Mouse (Mus musculus): ENCODE data around the gene Olr1. TPM values are rescaled to one million over a fixed set of nuclear protein-coding genes. Genes with fewer than 3 reads are reported as not detected.

The Olr1 gene
- polyA plus RNA-seq, 1 experiment from 2014 or later: 0.71 TPM

DNA sequence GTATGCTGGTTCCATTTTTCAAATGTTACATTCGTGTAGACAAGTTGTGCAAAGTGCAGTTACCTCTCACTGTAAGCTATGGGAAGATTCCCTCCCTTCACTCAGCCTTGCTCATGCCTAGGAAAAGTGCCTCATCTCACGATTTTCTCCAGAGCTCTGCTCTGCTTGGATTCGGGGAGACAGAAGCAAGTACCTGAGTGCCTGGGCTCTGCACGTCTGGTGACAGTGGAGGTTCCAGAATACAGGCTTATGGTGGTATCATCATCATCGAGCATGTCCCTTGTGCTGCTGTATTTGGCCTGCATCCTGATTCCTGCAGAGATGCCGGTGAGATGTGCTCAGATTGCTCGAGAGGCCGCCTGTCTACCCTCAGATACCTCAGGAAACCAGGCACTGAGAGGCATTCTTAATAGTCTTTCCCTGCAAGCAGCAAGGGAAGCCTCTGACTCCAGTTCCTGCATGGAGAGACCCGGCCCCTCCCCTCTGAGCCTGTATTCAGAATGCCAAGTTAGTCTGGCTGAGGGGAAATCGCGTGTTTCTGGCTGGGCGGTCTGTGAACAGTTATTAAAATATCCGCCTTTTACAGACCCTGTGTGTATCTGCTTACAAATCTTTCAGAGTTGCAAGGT lies 55.4 kb downstream of the Olr1 start, which contains the start of gene Clec1a:
Gene Clec1a (minus strand): TSS at position 590 of the 629 bp plus-strand sequence.
- no peak within 1 kb of the TSS for H3K9ac ChIP-seq (ENCODE audit: low read depth, low read length)

GRCm38 (mm10) chr6:129449743-129450142 lies 57.2 kb downstream of the Olr1 start:
- ATAC-seq (replicated peaks; ENCODE audit: low FRiP score) (no peak), DNase-seq (ENCODE audit: low spot score) (no peak)
- no peaks in the 10 kb centered on the region for H3K9me3 ChIP-seq (ENCODE audit: control insufficient read depth, low read length)
- WGBS: 75% methylated on average over 6 of the region's 6 CpGs
- no peak overlapping the region for H3K4me2 ChIP-seq
- no peak overlapping the region for H3K4me3 ChIP-seq (ENCODE audit: low read depth, low read length)
- H3K36me3 ChIP-seq (ENCODE audit: control insufficient read depth, insufficient read depth, low read length): no peaks in the 10 kb centered on the region
- no peak overlapping the region for H3K9ac ChIP-seq (ENCODE audit: low read depth, low read length)
- no peaks in the 10 kb centered on the region for H3K27me3 ChIP-seq (replicated peaks; ENCODE audit: control insufficient read depth, insufficient read depth, low read length)
- H3K4me1 ChIP-seq (replicated peaks; ENCODE audit: control insufficient read depth, insufficient read depth, low read length): no peaks in the 10 kb centered on the region
- no peak overlapping the region for H3K27ac ChIP-seq (ENCODE audit: low read depth, low read length)

More for the DNA sequence above, 55.4 kb downstream of the Olr1 start, which contains the start of gene Clec1a:
- Histone ChIP-seq H3K4me1 (replicated peaks; ENCODE audit: control insufficient read depth, insufficient read depth, low read length) (no peaks in the 10 kb centered on the region), H3K9me3 (ENCODE audit: control insufficient read depth, low read length) (no peaks in the 10 kb centered on the region), H3K4me3 (ENCODE audit: low read depth, low read length) (no peak within 1 kb of the TSS), H3K4me2 (no peak within 1 kb of the TSS), H3K27me3 (replicated peaks; ENCODE audit: control insufficient read depth, insufficient read depth, low read length) (no peaks in the 10 kb centered on the region), H3K36me3 (ENCODE audit: control insufficient read depth, insufficient read depth, low read length) (no peaks in the 10 kb centered on the region), H3K27ac (ENCODE audit: low read depth, low read length) (no peak within 1 kb of the TSS)
- WGBS: 68% methylated on average over 13 of the region's 13 CpGs
- ATAC-seq (replicated peaks; ENCODE audit: low FRiP score) (no peak), DNase-seq (ENCODE audit: low spot score) (no peak)

- 86% methylated on average over 2 of the region's 2 CpGs for WGBS
- Histone ChIP-seq H3K9ac (ENCODE audit: low read depth, low read length) (no peak overlapping the region), H3K4me2 (no peak overlapping the region), H3K27me3 (replicated peaks; ENCODE audit: control insufficient read depth, insufficient read depth, low read length) (no peaks in the 10 kb centered on the region), H3K27ac (ENCODE audit: low read depth, low read length) (no peak overlapping the region), H3K4me1 (replicated peaks; ENCODE audit: control insufficient read depth, insufficient read depth, low read length) (no peaks in the 10 kb centered on the region), H3K36me3 (ENCODE audit: control insufficient read depth, insufficient read depth, low read length) (no peaks in the 10 kb centered on the region), H3K4me3 (ENCODE audit: low read depth, low read length) (no peak overlapping the region), H3K9me3 (ENCODE audit: control insufficient read depth, low read length) (no peaks in the 10 kb centered on the region)
- DNase-seq (ENCODE audit: low spot score) (no peak), ATAC-seq (replicated peaks; ENCODE audit: low FRiP score) (no peak)
Measured at GRCm38 (mm10) chr6:129438033-129438432, 68.9 kb downstream of the Olr1 start.

GRCm38 (mm10) chr6:129436025-129436424 lies 70.9 kb downstream of the Olr1 start:
- DNase-seq (ENCODE audit: low spot score): no peak
- H3K27ac ChIP-seq (ENCODE audit: low read depth, low read length): no peak overlapping the region
- WGBS: 87% methylated on average over 3 of the region's 3 CpGs
- no peaks in the 10 kb centered on the region for H3K4me1 ChIP-seq (replicated peaks; ENCODE audit: control insufficient read depth, insufficient read depth, low read length)
- no peak for ATAC-seq (replicated peaks; ENCODE audit: low FRiP score)
- H3K9ac ChIP-seq (ENCODE audit: low read depth, low read length): no peak overlapping the region
- H3K9me3 ChIP-seq (ENCODE audit: control insufficient read depth, low read length): no peaks in the 10 kb centered on the region
- H3K4me3 ChIP-seq (ENCODE audit: low read depth, low read length): no peak overlapping the region
- no peak overlapping the region for H3K4me2 ChIP-seq
- H3K27me3 ChIP-seq (replicated peaks; ENCODE audit: control insufficient read depth, insufficient read depth, low read length): no peaks in the 10 kb centered on the region
- no peaks in the 10 kb centered on the region for H3K36me3 ChIP-seq (ENCODE audit: control insufficient read depth, insufficient read depth, low read length)

Other genes starting within 250 kb of the Olr1 start
- 0.96 and 1.1 TPM in 2 replicates for gene Cd69, start 231.7 kb downstream of the Olr1 start, polyA plus RNA-seq (2014; fragmentation: Nextera tagmentation; extraction: Ambion mirVana)
- gene 4922502D21Rik, start 175.4 kb downstream of the Olr1 start, polyA plus RNA-seq (2014; fragmentation: Nextera tagmentation; extraction: Ambion mirVana): not detected in 2 replicates
- 1.7 and 2.7 TPM in 2 replicates for gene Clec12a, start 164.5 kb downstream of the Olr1 start, polyA plus RNA-seq (2014; fragmentation: Nextera tagmentation; extraction: Ambion mirVana)
- not detected in 2 replicates for gene Clec12b, start 121.3 kb downstream of the Olr1 start, polyA plus RNA-seq (2014; fragmentation: Nextera tagmentation; extraction: Ambion mirVana)
- gene Clec1b, start 109.9 kb downstream of the Olr1 start, polyA plus RNA-seq (2014; fragmentation: Nextera tagmentation; extraction: Ambion mirVana): 39.2 and 39.8 TPM in 2 replicates
- gene Clec9a, start 98.3 kb downstream of the Olr1 start, polyA plus RNA-seq (2014; fragmentation: Nextera tagmentation; extraction: Ambion mirVana): 0.56 and 0.67 TPM in 2 replicates
- gene Clec1a, start 55.2 kb downstream of the Olr1 start, polyA plus RNA-seq (2014; fragmentation: Nextera tagmentation; extraction: Ambion mirVana): 0.38 and 0.65 TPM in 2 replicates
- gene Tmem52b, start 5.4 kb upstream of the Olr1 start, polyA plus RNA-seq (2014; fragmentation: Nextera tagmentation; extraction: Ambion mirVana): not detected in 2 replicates
- gene Gabarapl1, start 26.0 kb upstream of the Olr1 start, polyA plus RNA-seq (2014; fragmentation: Nextera tagmentation; extraction: Ambion mirVana): 16.6 and 17.7 TPM in 2 replicates
- gene Klre1, start 70.7 kb upstream of the Olr1 start, polyA plus RNA-seq (2014; fragmentation: Nextera tagmentation; extraction: Ambion mirVana): not detected in 2 replicates
- not detected in 2 replicates for gene Klrd1, start 84.6 kb upstream of the Olr1 start, polyA plus RNA-seq (2014; fragmentation: Nextera tagmentation; extraction: Ambion mirVana)
- not detected in 2 replicates for gene Klrk1, start 116.7 kb upstream of the Olr1 start, polyA plus RNA-seq (2014; fragmentation: Nextera tagmentation; extraction: Ambion mirVana)
- gene Klrc3, start 136.2 kb upstream of the Olr1 start, polyA plus RNA-seq (2014; fragmentation: Nextera tagmentation; extraction: Ambion mirVana): not detected in 2 replicates
- not detected in 2 replicates for gene Klrc2, start 153.5 kb upstream of the Olr1 start, polyA plus RNA-seq (2014; fragmentation: Nextera tagmentation; extraction: Ambion mirVana)
- gene Klrc1, start 171.8 kb upstream of the Olr1 start, polyA plus RNA-seq (2014; fragmentation: Nextera tagmentation; extraction: Ambion mirVana): not detected in 2 replicates
- not detected in 2 replicates for gene Klri1, start 210.0 kb upstream of the Olr1 start, polyA plus RNA-seq (2014; fragmentation: Nextera tagmentation; extraction: Ambion mirVana)
- not detected in 2 replicates for gene Klri2, start 233.3 kb upstream of the Olr1 start, polyA plus RNA-seq (2014; fragmentation: Nextera tagmentation; extraction: Ambion mirVana)